Mouse (Mus musculus): ENCODE measurements around the gene Cit. TPM values are rescaled to one million over a fixed set of nuclear protein-coding genes. Genes with fewer than 3 reads are reported as not detected.

Gene Cit
- polyA plus RNA-seq, 1 experiment from 2014 or later, result 5.4 TPM

DNA sequence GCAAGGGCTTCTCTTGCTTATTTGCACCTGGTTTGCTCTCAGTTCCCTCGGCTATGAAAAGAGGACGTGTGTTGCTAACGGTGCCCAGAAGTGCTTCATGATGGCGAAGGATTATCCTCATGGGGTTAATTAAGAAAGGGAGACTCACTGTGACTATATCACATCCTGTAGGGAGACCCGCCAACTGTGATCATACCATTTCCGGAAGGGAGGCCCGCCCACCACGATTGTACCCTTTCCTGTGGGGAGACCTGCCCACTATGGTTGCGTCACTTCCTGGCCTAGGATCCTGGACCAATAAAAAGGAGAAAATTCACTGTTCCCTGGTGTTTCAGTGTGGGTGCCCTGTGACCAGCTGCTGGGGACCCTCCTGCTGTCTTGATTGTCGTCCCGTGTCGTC lies 9.3 kb downstream of the Cit start:
- Histone ChIP-seq H3K9ac (ENCODE audit: low read length) (no peak overlapping the region), H3K27ac (replicated peaks) (no peak overlapping the region), H3K4me1 (replicated peaks; ENCODE audit: control insufficient read depth, insufficient read depth) (no peaks in the 10 kb centered on the region), H3K36me3 (ENCODE audit: control insufficient read depth, insufficient read depth, low read length) (no peaks in the 10 kb centered on the region), H3K27me3 (ENCODE audit: control insufficient read depth, insufficient read depth, low read length) (no peaks in the 10 kb centered on the region), H3K9me3 (ENCODE audit: control insufficient read depth, low read length) (no peaks in the 10 kb centered on the region), H3K4me3 (ENCODE audit: low read depth, low read length) (no peak overlapping the region), H3K4me2 (replicated peaks; ENCODE audit: low read depth) (no peak overlapping the region)
- ATAC-seq (ENCODE audit: low FRiP score, low TSS enrichment), result no peak
- TF ChIP-seq CTCF (IDR thresholded peaks at IDR 0.05; ENCODE audit: low read depth) (no peak), EP300 (optimal IDR thresholded peaks at IDR 0.05) (no peak)
- WGBS, result 83% methylated on average over 12 of the region's 12 CpGs
- DNase-seq (ENCODE audit: low spot score), result no peak

DNA sequence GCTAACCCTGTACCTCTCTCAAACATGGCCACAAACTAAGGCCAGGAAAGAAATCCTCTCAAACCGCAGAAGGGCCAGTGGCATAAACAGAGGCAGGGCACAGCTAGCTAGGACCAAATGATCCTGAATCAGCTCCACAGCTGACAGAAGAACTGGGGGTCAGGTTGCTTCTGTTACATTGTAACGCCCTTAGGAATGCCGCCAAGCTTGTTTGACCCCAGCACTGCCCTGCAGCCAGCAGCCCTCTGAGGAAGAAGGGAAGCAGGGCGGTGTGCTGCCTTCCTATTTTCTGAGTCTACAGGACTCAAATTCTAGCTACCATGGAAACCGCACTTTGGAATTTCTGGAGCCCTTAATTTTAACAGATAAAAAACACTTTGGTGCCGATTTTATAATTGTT lies 13.6 kb downstream of the Cit start:
- H3K4me3 ChIP-seq (ENCODE audit: low read depth, low read length), result no peak overlapping the region
- H3K27ac ChIP-seq (replicated peaks), result no peak overlapping the region
- no peaks in the 10 kb centered on the region for H3K27me3 ChIP-seq (ENCODE audit: control insufficient read depth, insufficient read depth, low read length)
- TF ChIP-seq EP300 (optimal IDR thresholded peaks at IDR 0.05) (no peak), CTCF (IDR thresholded peaks at IDR 0.05; ENCODE audit: low read depth) (no peak)
- no peak for DNase-seq (ENCODE audit: low spot score)
- no peaks in the 10 kb centered on the region for H3K4me1 ChIP-seq (replicated peaks; ENCODE audit: control insufficient read depth, insufficient read depth)
- no peaks in the 10 kb centered on the region for H3K36me3 ChIP-seq (ENCODE audit: control insufficient read depth, insufficient read depth, low read length)
- no peak overlapping the region for H3K9ac ChIP-seq (ENCODE audit: low read length)
- H3K4me2 ChIP-seq (replicated peaks; ENCODE audit: low read depth), result no peak overlapping the region
- WGBS, result 54% methylated on average over 6 of the region's 6 CpGs
- no peaks in the 10 kb centered on the region for H3K9me3 ChIP-seq (ENCODE audit: control insufficient read depth, low read length)
- no peak for ATAC-seq (ENCODE audit: low FRiP score, low TSS enrichment)

DNA sequence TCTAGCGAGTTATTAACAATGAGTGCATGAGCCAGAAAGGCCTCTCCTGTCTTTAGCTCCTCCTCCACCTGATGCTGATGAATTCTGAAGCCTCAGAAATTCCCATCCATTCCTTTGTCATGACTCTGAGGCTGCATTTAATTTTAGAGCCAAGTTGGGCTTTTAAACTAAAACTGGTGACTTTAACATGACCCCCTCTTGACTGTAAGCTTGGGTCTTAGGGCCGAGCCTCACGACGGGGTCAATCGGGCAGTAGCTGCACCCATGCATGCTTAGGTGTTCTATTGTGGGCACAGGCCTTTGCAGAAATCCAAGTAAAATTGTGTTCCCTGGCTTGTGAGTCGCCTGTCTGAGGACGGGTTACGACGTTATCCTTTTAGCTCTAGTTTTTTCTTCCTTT lies 14.4 kb downstream of the Cit start:
- H3K27ac ChIP-seq (replicated peaks), result no peak overlapping the region
- no peaks in the 10 kb centered on the region for H3K36me3 ChIP-seq (ENCODE audit: control insufficient read depth, insufficient read depth, low read length)
- H3K9ac ChIP-seq (ENCODE audit: low read length), result no peak overlapping the region
- TF ChIP-seq EP300 (optimal IDR thresholded peaks at IDR 0.05), result no peak
- no peak for TF ChIP-seq CTCF (IDR thresholded peaks at IDR 0.05; ENCODE audit: low read depth)
- ATAC-seq (ENCODE audit: low FRiP score, low TSS enrichment) (no peak), DNase-seq (ENCODE audit: low spot score) (no peak)
- H3K4me2 ChIP-seq (replicated peaks; ENCODE audit: low read depth), result no peak overlapping the region
- H3K9me3 ChIP-seq (ENCODE audit: control insufficient read depth, low read length), result no peaks in the 10 kb centered on the region
- H3K4me3 ChIP-seq (ENCODE audit: low read depth, low read length), result no peak overlapping the region
- no peaks in the 10 kb centered on the region for H3K4me1 ChIP-seq (replicated peaks; ENCODE audit: control insufficient read depth, insufficient read depth)
- WGBS, result 81% methylated on average over 9 of the region's 9 CpGs
- H3K27me3 ChIP-seq (ENCODE audit: control insufficient read depth, insufficient read depth, low read length), result no peaks in the 10 kb centered on the region

DNA sequence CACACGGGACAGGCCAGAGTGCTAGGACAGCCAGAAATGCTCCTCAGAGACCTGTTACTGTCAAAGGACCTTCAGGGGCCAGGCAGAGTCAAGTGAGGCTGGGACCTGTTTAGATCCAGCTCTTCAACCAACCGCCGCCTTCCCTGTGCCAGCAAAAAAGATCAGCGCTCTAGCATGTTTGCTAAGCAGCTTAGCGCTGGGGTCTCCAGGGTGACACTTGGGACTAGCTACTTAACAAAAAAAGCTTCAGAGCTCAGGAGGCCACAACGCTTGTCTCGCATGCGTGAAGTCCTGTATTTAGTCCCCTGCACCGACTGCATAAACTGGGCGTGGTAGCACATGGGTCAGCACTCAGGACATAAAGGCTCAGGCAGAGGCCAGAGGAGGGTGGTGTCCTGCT lies 16.9 kb downstream of the Cit start:
- 80% methylated on average over 10 of the region's 10 CpGs for WGBS
- DNase-seq (ENCODE audit: low spot score), result no peak
- no peak overlapping the region for H3K27ac ChIP-seq (replicated peaks)
- no peak overlapping the region for H3K9ac ChIP-seq (ENCODE audit: low read length)
- 0 out of 2 replicates have a peak, but pooled peaks have one; percentile 19 for ATAC-seq (ENCODE audit: low FRiP score, low TSS enrichment)
- no peaks in the 10 kb centered on the region for H3K4me1 ChIP-seq (replicated peaks; ENCODE audit: control insufficient read depth, insufficient read depth)
- H3K36me3 ChIP-seq (ENCODE audit: control insufficient read depth, insufficient read depth, low read length), result no peaks in the 10 kb centered on the region
- H3K4me2 ChIP-seq (replicated peaks; ENCODE audit: low read depth), result no peak overlapping the region
- TF ChIP-seq EP300 (optimal IDR thresholded peaks at IDR 0.05) (no peak), CTCF (IDR thresholded peaks at IDR 0.05; ENCODE audit: low read depth) (no peak)
- H3K9me3 ChIP-seq (ENCODE audit: control insufficient read depth, low read length), result no peaks in the 10 kb centered on the region
- no peaks in the 10 kb centered on the region for H3K27me3 ChIP-seq (ENCODE audit: control insufficient read depth, insufficient read depth, low read length)
- H3K4me3 ChIP-seq (ENCODE audit: low read depth, low read length), result no peak overlapping the region

DNA sequence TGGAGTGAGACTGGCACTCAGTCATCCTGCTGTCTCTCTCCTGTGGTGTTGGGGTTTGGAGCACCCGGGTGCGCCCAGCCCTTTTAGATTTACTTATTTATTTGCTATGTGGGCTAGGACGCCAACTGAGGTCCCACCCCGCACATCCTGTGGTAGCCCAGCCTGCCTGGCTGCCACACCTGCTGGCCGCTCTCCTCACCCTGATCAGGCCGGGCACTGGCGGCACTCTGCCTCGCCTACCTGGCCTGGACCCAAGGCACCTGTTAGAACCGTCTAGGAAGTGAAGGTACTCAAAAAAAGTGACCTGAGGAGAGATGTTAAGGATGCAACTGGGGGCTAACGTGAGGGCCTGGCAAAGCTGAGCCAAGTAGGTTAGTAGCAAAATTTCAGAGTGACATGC lies 17.4 kb downstream of the Cit start:
- TF ChIP-seq EP300 (optimal IDR thresholded peaks at IDR 0.05), result no peak
- DNase-seq (ENCODE audit: low spot score) (peak; percentile 60), ATAC-seq (ENCODE audit: low FRiP score, low TSS enrichment) (peak; percentile 66; the same call in 1 of the 2 replicates)
- H3K4me1 ChIP-seq (replicated peaks; ENCODE audit: control insufficient read depth, insufficient read depth), result no peaks in the 10 kb centered on the region
- WGBS, result 69% methylated on average over 10 of the region's 10 CpGs
- no peak overlapping the region for H3K4me2 ChIP-seq (replicated peaks; ENCODE audit: low read depth)
- H3K36me3 ChIP-seq (ENCODE audit: control insufficient read depth, insufficient read depth, low read length), result no peaks in the 10 kb centered on the region
- H3K27ac ChIP-seq (replicated peaks), result no peak overlapping the region
- H3K9ac ChIP-seq (ENCODE audit: low read length), result no peak overlapping the region
- H3K9me3 ChIP-seq (ENCODE audit: control insufficient read depth, low read length), result no peaks in the 10 kb centered on the region
- H3K4me3 ChIP-seq (ENCODE audit: low read depth, low read length), result no peak overlapping the region
- H3K27me3 ChIP-seq (ENCODE audit: control insufficient read depth, insufficient read depth, low read length), result no peaks in the 10 kb centered on the region

DNA sequence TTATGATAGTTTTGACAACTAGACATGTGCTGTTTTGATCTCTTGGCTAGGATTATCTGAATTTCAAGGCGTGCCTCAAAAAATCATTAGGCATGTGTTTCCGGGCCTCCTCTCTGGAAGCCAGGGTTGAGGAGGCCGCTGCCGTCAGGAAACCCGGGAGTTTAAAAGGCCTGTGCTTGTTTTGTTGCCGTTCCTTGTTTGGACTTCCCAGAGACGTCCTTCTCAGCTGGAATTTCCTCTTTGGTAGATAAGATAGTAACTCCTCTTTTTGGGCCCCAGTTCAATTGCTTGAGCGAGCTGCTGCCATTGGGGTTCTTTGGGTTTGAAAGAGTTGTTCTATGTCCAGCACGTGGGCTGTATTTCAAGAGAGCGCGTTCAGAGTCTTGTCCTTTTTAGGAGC lies 21.2 kb downstream of the Cit start:
- TF ChIP-seq EP300 (optimal IDR thresholded peaks at IDR 0.05) (no peak), CTCF (IDR thresholded peaks at IDR 0.05; ENCODE audit: low read depth) (no peak)
- Histone ChIP-seq H3K9me3 (ENCODE audit: control insufficient read depth, low read length) (no peaks in the 10 kb centered on the region), H3K4me3 (ENCODE audit: low read depth, low read length) (no peak overlapping the region), H3K4me1 (replicated peaks; ENCODE audit: control insufficient read depth, insufficient read depth) (no peaks in the 10 kb centered on the region), H3K27ac (replicated peaks) (no peak overlapping the region), H3K4me2 (replicated peaks; ENCODE audit: low read depth) (no peak overlapping the region), H3K36me3 (ENCODE audit: control insufficient read depth, insufficient read depth, low read length) (no peaks in the 10 kb centered on the region), H3K9ac (ENCODE audit: low read length) (no peak overlapping the region), H3K27me3 (ENCODE audit: control insufficient read depth, insufficient read depth, low read length) (no peaks in the 10 kb centered on the region)
- no peak for DNase-seq (ENCODE audit: low spot score)
- WGBS, result 57% methylated on average over 11 of the region's 11 CpGs
- no peak for ATAC-seq (ENCODE audit: low FRiP score, low TSS enrichment)
